Mouse (Mus musculus) hematopoietic stem cell, adult 5-6 weeks (primary cell): ENCODE data around the gene Tceal5. TPM values are rescaled to one million over a fixed set of nuclear protein-coding genes. Genes with fewer than 3 reads are reported as not detected.

Experiments
- ATAC-seq, 2 experiments: fragments of 125-278 bp in 1 of 2; replicated peaks in 1 of 2; 2 replicates each; pipeline ENCODE4 v1.8.0; 2016 to 2017; ENCODE audit warnings: inconsistent platforms in 2 of 2, mild to moderate bottlenecking in 2 of 2, moderate number of reproducible peaks in 2 of 2, low read depth in 1 of 2, moderate TSS enrichment in 1 of 2; ENCODE audit not compliant: low FRiP score in 2 of 2, poor library complexity in 2 of 2, severe bottlenecking in 2 of 2, insufficient read depth in 1 of 2, low TSS enrichment in 1 of 2
- total RNA-seq: library from RNA; stranded (forward); fragments of 172-1452, 232-1000 nt; gene quantifications from 2 replicates; pipeline ENCODE4 v1.2.3, GENCODE M21; 2017

The Tceal5 gene
- total RNA-seq, 1 experiment from 2014 or later = 10.1 TPM

- no peak for ATAC-seq
Measured at GRCm38 (mm10) chrX:136183107-136183506, 20.6 kb downstream of the Tceal5 start.

GRCm38 (mm10) chrX:136180897-136181553, 22.7 kb downstream of the Tceal5 start:
- ATAC-seq = peak; percentile 80 to 89

GRCm38 (mm10) chrX:136172786-136173185, 30.9 kb downstream of the Tceal5 start:
- ATAC-seq = no peak

GRCm38 (mm10) chrX:136172118-136172551, 31.5 kb downstream of the Tceal5 start, which contains the start of gene Tceal8:
Gene Tceal8, minus strand, starts transcription at chrX:136172342.
- peak; percentile 97 to 99 for ATAC-seq

GRCm38 (mm10) chrX:136171189-136172117, 32.2 kb downstream of the Tceal5 start:
- ATAC-seq = peak; percentile 30 to 61; a peak in 3 of 4 replicates

GRCm38 (mm10) chrX:136170625-136171024, 33.1 kb downstream of the Tceal5 start:
- no peak for ATAC-seq

Other genes starting within 250 kb of the Tceal5 start
- gene Arxes2, start 210.1 kb downstream of the Tceal5 start, total RNA-seq = 1.4 and 4.7 TPM in 2 replicates
- not detected in 2 replicates for gene Arxes1, start 170.5 kb downstream of the Tceal5 start, total RNA-seq
- gene Bex2, start 135.6 kb downstream of the Tceal5 start, total RNA-seq = 1.2 and 3.5 TPM in 2 replicates
- gene Nxf3, start 118.6 kb downstream of the Tceal5 start, total RNA-seq = not detected in 2 replicates
- 17.6 and 26.4 TPM in 2 replicates for gene Bex4, start 64.9 kb downstream of the Tceal5 start, total RNA-seq
- gene Tceal8, start 31.5 kb downstream of the Tceal5 start, total RNA-seq = 90.9 and 95.8 TPM in 2 replicates
- gene Tceal7, start 10.9 kb upstream of the Tceal5 start, total RNA-seq = not detected in 2 replicates
- gene Bex1, start 11.6 kb upstream of the Tceal5 start, total RNA-seq = 35.0 and 39.9 TPM in 2 replicates
- gene Tceal9, start 41.2 kb upstream of the Tceal5 start, total RNA-seq = 262 and 339 TPM in 2 replicates
- 162 and 194 TPM in 2 replicates for gene Bex3, start 66.4 kb upstream of the Tceal5 start, total RNA-seq